Mouse (Mus musculus): Measurements from ENCODE around the gene Ccdc24.

- TF ChIP-seq TAL1 (IDR thresholded peaks at IDR 0.05; ENCODE audit: low read length) (no peak), GATA1 (IDR thresholded peaks at IDR 0.05; ENCODE audit: low read length) (no peak)
Measured at GRCm38 (mm10) chr4:117860570-117860969, 11.8 kb downstream of the Ccdc24 start.

Data from erythroblast, embryonic 14.5 days (primary cell).